Mouse (Mus musculus): Measurements from ENCODE around the gene Dhx9. TPM values are rescaled to one million over a fixed set of nuclear protein-coding genes. Genes with fewer than 3 reads are reported as not detected.
"Not testable (repeated sequence)": the region's sequence is repeated elsewhere in the genome, so short reads cannot be mapped to it uniquely, and the experiment has no call there.

The Dhx9 gene
- total RNA-seq, 2 experiments from 2014 or later = 127 to 134 TPM

DNA sequence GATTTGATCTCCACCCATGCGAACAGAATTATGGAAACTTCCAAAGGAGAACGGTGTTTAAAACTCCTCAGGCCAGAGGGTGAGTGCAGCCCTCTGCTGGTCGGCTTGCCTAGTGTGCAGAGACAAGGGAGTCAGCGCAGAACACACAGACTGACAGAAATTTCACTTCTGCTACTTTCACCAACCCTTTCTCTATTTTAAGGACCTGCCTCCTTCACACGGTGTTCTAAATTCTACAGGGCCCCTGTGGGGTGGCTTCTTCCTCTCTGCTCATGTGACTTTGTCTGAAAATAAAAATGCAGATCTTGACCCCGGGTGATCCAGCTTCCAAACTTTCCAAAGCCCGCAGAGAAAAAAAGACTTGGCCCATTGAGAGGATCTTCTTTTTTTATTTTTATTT, 1.7 kb upstream of the Dhx9 start:
- intact Hi-C loops (cut with DNase I) = loop anchor here (5.0 kb wide), 1 partner anchor 63 kb away; the partner anchor contains the start of gene Npl
- peak; percentile 22 to 51 for DNase-seq (ENCODE audit: extremely low spot score in 1 of 2, low spot score in 2 of 2)

GRCm38 (mm10) chr1:153486767-153487499, 527 bp downstream of the Dhx9 start:
- DNase-seq (ENCODE audit: extremely low spot score in 1 of 2, low spot score in 2 of 2) = peak in 1 of 2 experiments; percentile 71
- intact Hi-C loops (cut with DNase I) = loop anchor here (5.0 kb wide), 1 partner anchor 65 kb away; the partner anchor contains the start of gene Npl

- not testable (repeated sequence) for DNase-seq (ENCODE audit: extremely low spot score in 1 of 2, low spot score in 2 of 2)
- intact Hi-C loops (cut with DNase I) = loop anchor here (5.0 kb wide), 1 partner anchor 66 kb away; the partner anchor contains the start of gene Npl
Measured at GRCm38 (mm10) chr1:153486120-153486519, 1.3 kb downstream of the Dhx9 start.

DNA sequence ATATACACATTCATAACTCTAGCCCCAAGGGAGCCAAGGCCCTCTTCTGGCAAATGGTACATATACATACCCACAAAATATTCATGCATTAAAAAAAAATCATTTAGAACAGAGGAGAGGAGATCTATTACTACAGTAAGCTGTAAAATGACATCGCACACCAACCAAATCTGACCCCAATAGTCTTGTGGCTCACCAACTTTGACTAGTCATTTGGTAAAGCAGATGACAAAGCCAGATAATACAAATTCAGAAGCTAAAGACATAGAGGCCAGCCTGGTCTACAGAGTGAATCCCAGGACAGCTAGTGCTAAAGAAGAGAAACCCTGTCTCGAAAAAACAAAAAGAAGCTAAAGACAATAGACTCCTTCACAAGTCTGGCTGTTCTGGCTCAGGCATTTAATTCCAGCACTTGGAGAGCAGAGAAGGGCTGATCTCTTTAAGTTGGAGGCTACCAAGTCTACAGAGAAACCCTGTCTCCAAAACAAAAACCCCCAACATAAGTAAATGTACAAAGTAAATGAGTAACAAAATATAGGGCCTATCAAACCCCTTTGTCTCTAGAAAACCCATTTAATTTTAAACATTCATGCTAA, 2.2 kb downstream of the Dhx9 start:
- DNase-seq (ENCODE audit: extremely low spot score in 1 of 2, low spot score in 2 of 2) = no peak
- intact Hi-C loops (cut with DNase I) = loop anchor here (5.0 kb wide), 1 partner anchor 67 kb away; the partner anchor contains the start of gene Npl

DNA sequence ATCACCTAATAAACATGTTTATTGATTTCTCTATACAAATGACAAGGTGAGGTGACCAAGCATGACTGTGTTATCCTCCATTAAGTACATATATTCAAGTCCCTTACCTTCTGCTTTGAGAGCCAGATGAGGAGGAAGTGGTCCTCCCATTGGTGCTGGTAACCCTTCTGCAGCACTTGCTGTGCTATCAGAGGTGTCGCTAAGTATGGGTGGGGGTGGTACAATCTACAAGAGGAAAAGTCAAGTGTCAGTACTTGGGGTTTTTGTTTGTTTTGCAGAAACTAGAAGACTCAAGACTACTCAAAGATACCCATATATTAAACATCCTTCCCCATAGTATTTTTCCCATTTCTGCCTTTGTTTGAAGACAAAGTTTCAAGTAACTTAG, 6.4 kb downstream of the Dhx9 start:
- no peak for DNase-seq (ENCODE audit: extremely low spot score in 1 of 2, low spot score in 2 of 2)

DNA sequence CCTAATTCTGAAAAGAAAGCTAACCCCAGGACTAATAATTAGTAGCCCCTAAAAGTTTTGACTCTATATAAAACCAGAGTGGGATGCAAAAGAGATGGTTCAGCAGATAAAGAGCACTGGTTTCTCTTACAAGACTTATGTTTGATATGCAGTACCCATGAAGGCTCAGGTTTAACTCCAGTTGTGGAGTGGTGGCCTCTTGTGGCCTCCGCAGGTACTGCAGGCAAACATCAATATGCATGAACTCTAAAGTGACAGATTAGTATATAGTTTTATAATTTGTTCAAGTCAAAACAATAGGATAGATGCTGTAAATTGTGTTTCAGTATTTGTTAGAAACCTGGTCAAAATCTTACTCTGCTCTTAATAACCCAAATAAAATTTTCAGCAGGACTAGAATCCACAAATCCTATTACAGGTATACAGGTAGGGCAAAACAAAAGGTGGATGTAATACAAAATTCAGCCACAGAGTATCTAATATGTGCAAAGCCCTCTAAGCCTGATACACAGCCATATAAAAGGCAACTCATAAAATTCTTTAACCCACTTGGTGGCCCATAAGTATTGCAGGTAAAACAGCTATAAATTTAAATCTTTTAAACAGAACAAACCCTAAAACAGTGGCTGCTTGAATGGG, 7.0 kb downstream of the Dhx9 start:
- peak; percentile 46 to 72 for DNase-seq (ENCODE audit: extremely low spot score in 1 of 2, low spot score in 2 of 2)
- intact Hi-C loops (cut with DNase I) = no loop called here

More for the DNA sequence above, 6.4 kb downstream of the Dhx9 start:
- intact Hi-C loops (cut with DNase I) = no loop called here

GRCm38 (mm10) chr1:153479296-153479695, 8.2 kb downstream of the Dhx9 start:
- intact Hi-C loops (cut with DNase I) = no loop called here
- no peak for DNase-seq (ENCODE audit: extremely low spot score in 1 of 2, low spot score in 2 of 2)

GRCm38 (mm10) chr1:153461796-153462195, 25.7 kb downstream of the Dhx9 start:
- intact Hi-C loops (cut with DNase I) = loop anchor here (2.0 kb wide), 1 partner anchor 13 kb away; no protein-coding TSS in a partner anchor
- DNase-seq (ENCODE audit: extremely low spot score in 1 of 2, low spot score in 2 of 2) = no peak

GRCm38 (mm10) chr1:153456137-153456536, 31.3 kb downstream of the Dhx9 start:
- intact Hi-C loops (cut with DNase I) = no loop called here
- DNase-seq (ENCODE audit: extremely low spot score in 1 of 2, low spot score in 2 of 2) = no peak

DNA sequence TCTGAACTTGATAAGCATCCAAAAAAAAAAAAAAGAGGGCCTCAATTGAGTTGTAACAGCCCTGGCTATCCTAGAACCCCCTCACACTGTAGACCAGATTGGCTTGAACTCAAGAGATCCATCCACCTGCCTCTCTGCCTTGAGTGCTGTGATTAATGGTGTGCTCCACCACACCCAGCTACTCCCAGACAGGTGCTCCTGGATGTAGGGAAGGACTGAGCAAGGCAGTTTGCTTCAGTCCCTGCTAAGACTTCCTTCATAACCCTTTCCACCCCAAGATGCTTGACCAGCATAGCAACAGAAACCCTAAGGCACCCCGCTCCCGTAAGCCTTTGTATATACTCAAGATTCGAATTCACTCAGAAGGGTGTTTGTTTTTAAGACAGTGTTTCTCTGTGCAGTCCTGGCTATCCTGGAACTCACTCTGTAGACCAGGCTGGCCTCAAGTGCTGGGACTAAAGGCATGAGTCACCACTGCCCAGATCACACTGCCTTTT, 34.3 kb downstream of the Dhx9 start:
- intact Hi-C loops (cut with DNase I) = no loop called here
- DNase-seq (ENCODE audit: extremely low spot score in 1 of 2, low spot score in 2 of 2) = no peak

- DNase-seq (ENCODE audit: extremely low spot score in 1 of 2, low spot score in 2 of 2) = peak in 1 of 2 experiments; percentile 33
- intact Hi-C loops (cut with DNase I) = no loop called here
Measured at GRCm38 (mm10) chr1:153451237-153452154, 36.0 kb downstream of the Dhx9 start.

DNA sequence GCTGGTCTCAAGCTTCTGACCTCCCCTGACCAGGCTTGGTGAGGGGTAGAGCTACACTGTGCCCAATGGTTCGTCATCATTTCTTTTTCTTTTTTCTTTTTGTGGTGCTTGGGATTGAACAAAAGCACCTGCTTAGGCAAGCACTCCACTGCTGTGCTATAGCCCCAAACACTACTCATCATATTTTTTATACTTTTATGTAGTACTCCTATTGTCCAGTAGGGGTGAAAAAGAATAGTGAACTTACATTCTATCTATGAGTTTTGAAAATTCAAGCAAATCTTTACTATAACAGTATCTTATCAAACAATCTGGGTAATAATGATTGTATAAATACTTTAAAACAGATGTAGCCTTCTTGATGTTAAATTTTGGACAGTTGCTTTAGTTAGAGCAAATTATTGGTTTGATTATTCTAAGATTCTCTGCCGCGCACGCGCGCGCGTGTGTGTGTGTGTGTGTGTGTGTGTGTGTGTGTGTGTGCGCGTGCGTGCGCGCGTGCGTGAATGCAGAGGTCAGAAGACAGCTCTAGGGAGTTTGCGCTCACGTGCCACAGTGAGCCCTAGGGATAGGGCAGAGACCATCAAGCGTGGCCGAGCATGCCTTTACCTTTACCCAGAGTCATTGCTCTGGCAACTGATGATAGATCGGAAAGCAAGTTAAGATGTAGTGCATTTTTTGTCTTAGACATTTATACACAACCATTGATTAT, 41.2 kb downstream of the Dhx9 start:
- no peak for DNase-seq (ENCODE audit: extremely low spot score in 1 of 2, low spot score in 2 of 2)
- intact Hi-C loops (cut with DNase I) = no loop called here

DNA sequence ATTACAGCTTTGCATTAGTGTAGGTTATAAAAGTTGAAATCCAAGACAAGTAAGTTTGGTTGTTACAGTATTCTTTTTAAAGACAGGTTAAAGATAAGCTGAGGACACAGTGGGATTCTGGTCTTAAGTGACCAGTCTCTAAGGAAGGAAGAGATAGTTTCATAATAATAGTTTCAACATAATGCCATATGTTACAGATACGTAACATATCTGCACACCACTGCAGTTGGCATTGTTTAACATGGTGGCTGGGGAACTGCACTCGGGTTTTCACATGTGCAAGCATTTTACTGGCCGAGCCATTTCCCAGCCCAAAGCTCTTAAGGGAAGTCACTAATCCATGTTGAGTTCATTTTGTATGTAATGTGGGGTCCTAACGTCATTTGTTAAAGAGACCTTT, 43.8 kb downstream of the Dhx9 start:
- intact Hi-C loops (cut with DNase I) = no loop called here
- DNase-seq (ENCODE audit: extremely low spot score in 1 of 2, low spot score in 2 of 2) = no peak

DNA sequence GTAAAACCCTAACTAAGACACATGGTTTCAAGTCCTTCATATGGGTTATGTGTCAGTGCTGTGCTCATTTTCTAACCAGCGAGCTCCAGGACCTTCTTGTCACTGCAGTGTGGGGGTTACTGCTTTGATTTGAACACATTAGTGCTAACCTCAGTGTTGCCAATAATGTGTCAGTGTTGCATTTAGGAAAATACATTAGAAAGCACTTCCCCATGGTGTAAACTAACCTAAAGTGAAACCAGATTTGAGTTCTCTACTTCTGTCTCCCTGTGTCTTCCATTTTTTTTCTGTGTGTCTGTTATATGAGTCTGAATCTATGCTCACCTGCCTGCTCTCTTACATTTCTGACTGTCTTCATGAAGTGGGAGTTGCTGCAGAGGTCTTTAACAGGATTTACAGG, 44.4 kb downstream of the Dhx9 start:
- DNase-seq (ENCODE audit: extremely low spot score in 1 of 2, low spot score in 2 of 2) = no peak
- intact Hi-C loops (cut with DNase I) = no loop called here

DNA sequence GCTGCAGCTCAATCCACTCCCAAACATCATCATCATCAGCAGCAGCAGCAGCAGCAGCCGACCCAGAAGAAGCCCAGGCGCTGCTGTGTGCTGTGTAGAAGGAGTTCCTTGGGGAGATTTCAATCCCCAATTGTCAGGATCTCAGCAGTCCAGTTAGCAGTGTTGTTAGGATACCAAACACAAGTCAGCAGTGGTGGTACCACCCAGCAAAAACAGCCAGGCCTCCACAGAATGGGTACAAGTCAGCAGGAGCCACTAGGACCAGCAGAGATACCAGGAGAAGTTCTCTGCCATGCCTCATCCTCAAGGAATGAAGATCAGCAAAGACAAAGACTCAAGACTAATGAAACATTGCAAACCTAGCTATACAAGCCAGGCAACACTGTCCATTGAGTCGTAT, 45.8 kb downstream of the Dhx9 start:
- no peak for DNase-seq (ENCODE audit: extremely low spot score in 1 of 2, low spot score in 2 of 2)
- intact Hi-C loops (cut with DNase I) = no loop called here

DNA sequence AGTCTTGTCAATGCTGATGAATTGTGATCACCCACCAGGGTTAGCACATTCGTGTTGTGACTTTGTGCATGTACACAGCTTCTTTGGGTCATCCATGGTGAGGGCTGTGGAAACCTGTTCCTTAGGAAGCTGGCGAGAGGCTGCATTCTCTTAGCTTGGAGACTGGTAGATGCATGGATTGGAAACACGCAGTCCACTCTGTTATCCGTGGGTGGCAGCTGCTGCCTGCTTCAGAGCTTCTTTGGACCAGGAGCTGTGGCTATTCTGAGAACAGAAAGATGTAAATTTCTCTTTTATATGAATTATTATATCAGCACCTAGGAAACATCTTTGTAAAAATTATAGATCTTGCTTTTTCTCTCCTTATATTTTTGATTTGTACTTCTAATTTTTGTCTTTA, 46.7 kb downstream of the Dhx9 start:
- intact Hi-C loops (cut with DNase I) = no loop called here
- DNase-seq (ENCODE audit: extremely low spot score in 1 of 2, low spot score in 2 of 2) = no peak

DNA sequence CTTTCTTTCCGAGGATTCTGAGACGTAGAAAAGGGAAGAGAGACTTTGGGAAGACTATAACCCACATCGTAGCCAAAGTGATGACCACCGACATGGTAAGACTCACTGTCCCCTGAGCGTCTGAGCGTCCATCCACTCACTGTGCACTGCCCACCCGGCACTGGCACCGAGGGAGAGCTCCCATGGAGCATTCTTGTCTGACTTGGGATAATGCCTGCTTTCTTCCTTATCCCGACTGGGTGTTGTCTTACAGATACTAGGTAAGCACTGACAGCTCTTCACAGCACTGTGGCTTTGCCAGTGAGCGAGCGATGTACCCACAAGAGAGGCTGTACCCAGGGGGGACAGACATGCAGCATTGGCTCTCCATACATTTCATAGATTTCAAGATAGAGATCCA, 49.9 kb downstream of the Dhx9 start:
- intact Hi-C loops (cut with DNase I) = no loop called here
- no peak for DNase-seq (ENCODE audit: extremely low spot score in 1 of 2, low spot score in 2 of 2)

All from left cerebral cortex, postnatal 10 days (tissue).